Mouse (Mus musculus) heart, postnatal 4 days (tissue): ENCODE data around the gene AA467197. TPM values are rescaled to one million over a fixed set of nuclear protein-coding genes. Genes with fewer than 3 reads are reported as not detected.

Experiments used
- DNase-seq: peaks from one replicate; pipeline ENCODE4 v3.0.0; 2021
- total RNA-seq, 2 experiments: library from RNA; stranded (reverse); gene quantifications; 2 replicates each; pipeline ENCODE4 v1.2.3; 2021

Gene AA467197
- under 1 TPM in 1 of 2 experiments, not detected in 1; 0.36 TPM for total RNA-seq

- DNase-seq = no peak
Measured at GRCm38 (mm10) chr2:122636686-122637085, at the start of gene AA467197. AA467197 (plus strand) TSS chr2:122636986.

GRCm38 (mm10) chr2:122587861-122588519 lies 48.8 kb upstream of the AA467197 start:
- DNase-seq = no peak

GRCm38 (mm10) chr2:122590351-122590750 lies 46.4 kb upstream of the AA467197 start:
- no peak for DNase-seq

- no peak for DNase-seq
Measured at GRCm38 (mm10) chr2:122591213-122591612, 45.6 kb upstream of the AA467197 start.

GRCm38 (mm10) chr2:122595461-122595860 lies 41.3 kb upstream of the AA467197 start:
- DNase-seq = no peak

- no peak for DNase-seq
Measured at GRCm38 (mm10) chr2:122599736-122600135, 37.0 kb upstream of the AA467197 start.

- no peak for DNase-seq
Measured at GRCm38 (mm10) chr2:122601354-122601753, 35.4 kb upstream of the AA467197 start.

- DNase-seq = no peak
Measured at GRCm38 (mm10) chr2:122605829-122606228, 31.0 kb upstream of the AA467197 start.

- DNase-seq = no peak
Measured at GRCm38 (mm10) chr2:122608820-122609219, 28.0 kb upstream of the AA467197 start.

GRCm38 (mm10) chr2:122610746-122611653 lies 25.8 kb upstream of the AA467197 start, which contains the start of gene Gatm:
Gatm (minus strand) TSS chr2:122611303.
- peak; percentile 73 for DNase-seq

- DNase-seq = no peak
Measured at GRCm38 (mm10) chr2:122611654-122611973, 25.2 kb upstream of the AA467197 start.

- no peak for DNase-seq
Measured at GRCm38 (mm10) chr2:122616237-122616636, 20.5 kb upstream of the AA467197 start.

GRCm38 (mm10) chr2:122617792-122618191 lies 19.0 kb upstream of the AA467197 start:
- DNase-seq = no peak

- no peak for DNase-seq
Measured at GRCm38 (mm10) chr2:122618719-122619118, 18.1 kb upstream of the AA467197 start.

- no peak for DNase-seq
Measured at GRCm38 (mm10) chr2:122621337-122622110, 15.3 kb upstream of the AA467197 start.

GRCm38 (mm10) chr2:122625930-122626329 lies 10.9 kb upstream of the AA467197 start:
- no peak for DNase-seq

- peak; percentile 87 for DNase-seq
Measured at GRCm38 (mm10) chr2:122628976-122629375, 7.8 kb upstream of the AA467197 start.

GRCm38 (mm10) chr2:122629871-122630270 lies 6.9 kb upstream of the AA467197 start:
- no peak for DNase-seq

GRCm38 (mm10) chr2:122630465-122631225 lies 6.1 kb upstream of the AA467197 start:
- DNase-seq = peak; percentile 89

- DNase-seq = peak; percentile 59
Measured at GRCm38 (mm10) chr2:122631226-122631801, 5.5 kb upstream of the AA467197 start.

- DNase-seq = peak; percentile 83
Measured at GRCm38 (mm10) chr2:122637526-122637997, 776 bp downstream of the AA467197 start.

GRCm38 (mm10) chr2:122638029-122638428 lies 1.2 kb downstream of the AA467197 start:
- no peak for DNase-seq
